Mouse (Mus musculus) mesoderm, embryonic 11.5 days (tissue): ENCODE measurements around the gene Nhlrc4.
A peak's percentile ranks its signal among the peaks of the same experiment; 100 is the strongest.

Experiments used
- DNase-seq: peaks from one replicate; pipeline ENCODE4 v3.0.0-alpha.2; 2012; ENCODE audit warnings: low read depth, low spot score

Gene Nhlrc4

GRCm38 (mm10) chr17:25925348-25925747 is 19.4 kb downstream of the Nhlrc4 start:
- no peak for DNase-seq

GRCm38 (mm10) chr17:25922120-25922519 is 22.6 kb downstream of the Nhlrc4 start:
- no peak for DNase-seq

- DNase-seq, result peak; percentile 99
Observed at GRCm38 (mm10) chr17:25919786-25920642, 24.7 kb downstream of the Nhlrc4 start.

GRCm38 (mm10) chr17:25919144-25919785 is 25.5 kb downstream of the Nhlrc4 start, which contains the start of gene Rab40c:
Gene Rab40c (minus strand): TSS chr17:25919727.
- peak; percentile 47 for DNase-seq

GRCm38 (mm10) chr17:25918037-25918750 is 26.6 kb downstream of the Nhlrc4 start:
- no peak for DNase-seq

- DNase-seq, result no peak
Observed at GRCm38 (mm10) chr17:25916931-25917647, 27.7 kb downstream of the Nhlrc4 start.

- DNase-seq, result no peak
Observed at GRCm38 (mm10) chr17:25914295-25914694, 30.5 kb downstream of the Nhlrc4 start.

- no peak for DNase-seq
Observed at GRCm38 (mm10) chr17:25913877-25914275, 30.9 kb downstream of the Nhlrc4 start.

- DNase-seq, result no peak
Observed at GRCm38 (mm10) chr17:25913186-25913876, 31.4 kb downstream of the Nhlrc4 start.

- no peak for DNase-seq
Observed at GRCm38 (mm10) chr17:25911816-25912215, 32.9 kb downstream of the Nhlrc4 start.

- no peak for DNase-seq
Observed at GRCm38 (mm10) chr17:25907640-25908039, 37.1 kb downstream of the Nhlrc4 start.

GRCm38 (mm10) chr17:25903061-25903460 is 41.7 kb downstream of the Nhlrc4 start:
- no peak for DNase-seq

GRCm38 (mm10) chr17:25900193-25900592 is 44.6 kb downstream of the Nhlrc4 start:
- DNase-seq, result no peak

GRCm38 (mm10) chr17:25895891-25896290 is 48.9 kb downstream of the Nhlrc4 start:
- no peak for DNase-seq

GRCm38 (mm10) chr17:25895415-25895814 is 49.3 kb downstream of the Nhlrc4 start:
- no peak for DNase-seq

- peak; percentile 79 for DNase-seq
Observed at GRCm38 (mm10) chr17:25893975-25894617, 50.7 kb downstream of the Nhlrc4 start.
